Comparison of ENCODE assay signal across 8 mouse cellular contexts in the genomic region with DNA sequence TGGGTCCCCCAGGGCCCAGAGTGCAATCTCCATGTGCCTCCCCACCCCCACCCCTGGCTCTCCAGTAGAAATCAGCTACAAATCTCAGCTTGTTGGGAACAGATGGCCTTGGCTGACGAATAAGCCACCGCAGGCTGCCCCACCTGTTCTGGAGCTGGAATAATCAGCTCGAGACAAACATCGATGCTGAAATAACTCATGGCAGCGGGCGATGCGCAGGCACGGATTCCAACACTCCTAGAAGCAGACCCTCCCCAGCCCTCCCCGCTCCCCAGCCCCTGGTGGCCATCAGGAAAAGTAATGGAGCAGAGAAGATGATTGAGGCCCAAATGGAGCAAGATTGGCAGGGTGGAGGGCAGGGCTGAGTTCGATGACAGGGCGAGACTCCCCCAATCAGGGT. TPM values are rescaled to one million over a fixed set of nuclear protein-coding genes. Genes with fewer than 3 reads are reported as not detected.
A peak's percentile ranks its signal among the peaks of the same experiment; 100 is the strongest.
DNase-seq lines count a peak whose midpoint lies in the region; ATAC-seq and TF ChIP-seq lines count a peak whose summit lies in the region.
"Had no signal": no experiment of that assay in that cellular context is flagged by ENCODE, and none has a peak within 500 bp of the region (broad histone marks: within the 10 kb centered on the region; RNA-seq: fewer than 3 reads in every experiment).

No protein-coding gene starts in this region.

- H3K36me3 ChIP-seq in E14TG2a.4 (ENCODE audit: insufficient read depth, low read length) (no peaks in the 10 kb centered on the region), ES-E14 (ENCODE audit: control insufficient read depth, insufficient read depth, low read length, poor library complexity, severe bottlenecking) (no peaks in the 10 kb centered on the region)
- no peaks in the 10 kb centered on the region for H3K36me3 ChIP-seq in embryonic facial prominence, embryonic 15.5 days
- no peaks in the 10 kb centered on the region for H3K36me3 ChIP-seq in limb, embryonic 10.5 days
- H3K36me3 ChIP-seq: liver, embryonic 15.5 days had no signal

- no peak overlapping the region for H3K27ac ChIP-seq in ES-E14 (ENCODE audit: insufficient read depth, low read depth, low read length, poor library complexity, severe bottlenecking)
- H3K27ac ChIP-seq in embryonic facial prominence, embryonic 15.5 days (replicated peaks): no peak overlapping the region
- no peak overlapping the region for H3K27ac ChIP-seq in limb, embryonic 10.5 days
- no peak overlapping the region for H3K27ac ChIP-seq in gastrocnemius, adult 2 months
- H3K27ac ChIP-seq: liver, embryonic 15.5 days had no signal

- H3K4me2 ChIP-seq in embryonic facial prominence, embryonic 15.5 days (replicated peaks): peak overlapping the region; percentile 34
- H3K4me2 ChIP-seq: liver, embryonic 15.5 days had no signal

- no peak for TF ChIP-seq CTCF in E14TG2a.4 (conservative IDR thresholded peaks at IDR 0.05; ENCODE audit: low read length)
- no peak for TF ChIP-seq CTCF in gastrocnemius, adult 2 months (IDR thresholded peaks at IDR 0.05)

- in situ Hi-C loops in ES-E14 (cut with MboI; ENCODE audit: low sequenced_read_pairs in 2 of 2, unreplicated experiment in 2 of 2): no loop called here

- DNase-seq in ES-E14 (ENCODE audit: low read depth, low spot score): no peak
- DNase-seq in limb, embryonic 10.5 days (ENCODE audit: low spot score): no peak
- peak; percentile 60 for DNase-seq in right cerebral cortex, postnatal 14 days
- no peak for DNase-seq in gastrocnemius, adult 2 months
- no peak for DNase-seq in c-Kit-positive CD71-positive TER-119-positive erythroid progenitor cells, embryonic 14.5 days (ENCODE audit: low spot score)

- H3K27me3 ChIP-seq in E14TG2a.4 (ENCODE audit: insufficient read depth, low read length): peaks cover 35% of the 10 kb centered on the region
- H3K27me3 ChIP-seq in embryonic facial prominence, embryonic 15.5 days: peaks cover 3% of the 10 kb centered on the region; the same call in 1 of the 2 replicates
- H3K27me3 ChIP-seq in limb, embryonic 10.5 days (ENCODE audit: low read depth, poor library complexity, severe bottlenecking): peaks cover 86% of the 10 kb centered on the region

- H3K9me3 ChIP-seq in E14TG2a.4 (ENCODE audit: low read length): no peaks in the 10 kb centered on the region
- no peaks in the 10 kb centered on the region for H3K9me3 ChIP-seq in ES-E14 (ENCODE audit: control insufficient read depth, insufficient read depth, low read depth, low read length)
- no peaks in the 10 kb centered on the region for H3K9me3 ChIP-seq in embryonic facial prominence, embryonic 15.5 days (replicated peaks)
- H3K9me3 ChIP-seq in limb, embryonic 10.5 days (replicated peaks): no peaks in the 10 kb centered on the region
- H3K9me3 ChIP-seq: liver, embryonic 15.5 days had no signal

- intact Hi-C loops in gastrocnemius, adult 2 months (cut with DNase I): loop anchor here (5.0 kb wide), 1 partner anchor 95 kb away; no protein-coding TSS in a partner anchor

- peaks cover 63% of the 10 kb centered on the region for H3K4me1 ChIP-seq in E14TG2a.4 (replicated peaks; ENCODE audit: low read depth, low read length)
- H3K4me1 ChIP-seq in ES-E14 (ENCODE audit: control insufficient read depth in 2 of 2, insufficient read depth in 2 of 2, low read length in 2 of 2, poor library complexity in 1 of 2): peaks cover 12 to 33% of the 10 kb centered on the region in 2 experiments
- H3K4me1 ChIP-seq in embryonic facial prominence, embryonic 15.5 days: peaks cover 38% of the 10 kb centered on the region
- peaks cover 46% of the 10 kb centered on the region for H3K4me1 ChIP-seq in limb, embryonic 10.5 days

- peak overlapping the region; percentile 27 for H3K9ac ChIP-seq in ES-E14 (ENCODE audit: insufficient read depth, low read depth, low read length, poor library complexity, severe bottlenecking)
- H3K9ac ChIP-seq in embryonic facial prominence, embryonic 15.5 days: no peak overlapping the region
- H3K9ac ChIP-seq: liver, embryonic 15.5 days had no signal

- H3K4me3 ChIP-seq in E14TG2a.4 (replicated peaks; ENCODE audit: low read length) (peak overlapping the region; percentile 49), ES-E14 (ENCODE audit: insufficient read depth in 1 of 2, low read depth in 1 of 2, low read length in 2 of 2, poor library complexity in 1 of 2, severe bottlenecking in 1 of 2) (peak overlapping the region; percentile 12 to 37; a peak in 3 of 4 replicates)
- no peak overlapping the region for H3K4me3 ChIP-seq in embryonic facial prominence, embryonic 15.5 days (replicated peaks)
- H3K4me3 ChIP-seq in limb, embryonic 10.5 days: peak overlapping the region; percentile 27; the same call in 1 of the 2 replicates
- no peak overlapping the region for H3K4me3 ChIP-seq in gastrocnemius, adult 2 months
- H3K4me3 ChIP-seq: liver, embryonic 15.5 days had no signal

- WGBS in embryonic facial prominence, embryonic 15.5 days: 5% methylated on average over 11 of the region's 11 CpGs
- 2% methylated on average over 11 of the region's 11 CpGs for WGBS in limb, embryonic 10.5 days

- no peak for ATAC-seq in embryonic facial prominence, embryonic 15.5 days (ENCODE audit: insufficient number of reproducible peaks, low FRiP score, low TSS enrichment, low read depth)

TF ChIP-seq in ES-E14, 5 proteins besides CTCF, POLR2A, EP300 and RAD21:
- TF ChIP-seq HCFC1 (IDR thresholded peaks at IDR 0.05; ENCODE audit: borderline replicate concordance, insufficient read depth, low read length): peak; percentile 43; the same call in 1 of the 2 replicates
- no peak for TF ChIP-seq CHD2 (IDR thresholded peaks at IDR 0.05; ENCODE audit: low read depth, low read length)

RNA-seq across cellular contexts. Expression of a gene that starts 21.7 kb away (rescaled TPM):
- total RNA-seq in ES-E14 (2012; rRNA removed): 27.3 and 33.3 TPM in 2 replicates
- 0.45 and 1.0 TPM in 2 replicates for polyA plus RNA-seq in embryonic facial prominence, embryonic 15.5 days (2015; fragmentation: Nextera tagmentation; extraction: Ambion mirVana)
- 0.34 and 0.48 TPM in 2 replicates for polyA plus RNA-seq in limb, embryonic 10.5 days (2016; fragmentation: Nextera tagmentation; extraction: Ambion mirVana)
- not detected for total RNA-seq in gastrocnemius, adult 2 months (2021)

RNA-seq across cellular contexts. Expression of a gene that starts 58.4 kb away (rescaled TPM):
- total RNA-seq in ES-E14 (2012; rRNA removed): 0.45 and 0.63 TPM in 2 replicates
- 0.60 and 1.3 TPM in 2 replicates for polyA plus RNA-seq in embryonic facial prominence, embryonic 15.5 days (2015; fragmentation: Nextera tagmentation; extraction: Ambion mirVana)
- 0.11 and 0.14 TPM in 2 replicates for polyA plus RNA-seq in limb, embryonic 10.5 days (2016; fragmentation: Nextera tagmentation; extraction: Ambion mirVana)
- total RNA-seq in gastrocnemius, adult 2 months (2021): under 1 TPM in 1 of 2 experiments, not detected in 1; 0.25 TPM

Comparison
In these comparisons a context has a peak if more than half of its experiments do, and no peak if none do; other contexts are left out.
1. H3K4me3 ChIP-seq: peak in E14TG2a.4 (single experiment), ES-E14 (2 of 2) and limb, embryonic 10.5 days (single experiment); none in embryonic facial prominence, embryonic 15.5 days (single experiment) and gastrocnemius, adult 2 months (single experiment).
2. RNA of a gene that starts 21.7 kb away (total RNA-seq): 27.3 to 33.3 TPM in ES-E14; not detected in gastrocnemius, adult 2 months; every median in the first group is over 10 times any median in the second.